Mouse (Mus musculus) ovary, postnatal 14 days (tissue): ENCODE measurements around the gene Narfl.

Experiments used
- DNase-seq: peaks from one replicate; pipeline ENCODE4 v3.0.0; 2022; ENCODE audit warnings: low spot score

The Narfl gene

GRCm38 (mm10) chr17:25829558-25830017 lies 56.0 kb downstream of the Narfl start:
- no peak for DNase-seq

- DNase-seq = no peak
Observed at GRCm38 (mm10) chr17:25830200-25830753, 56.7 kb downstream of the Narfl start.

DNA sequence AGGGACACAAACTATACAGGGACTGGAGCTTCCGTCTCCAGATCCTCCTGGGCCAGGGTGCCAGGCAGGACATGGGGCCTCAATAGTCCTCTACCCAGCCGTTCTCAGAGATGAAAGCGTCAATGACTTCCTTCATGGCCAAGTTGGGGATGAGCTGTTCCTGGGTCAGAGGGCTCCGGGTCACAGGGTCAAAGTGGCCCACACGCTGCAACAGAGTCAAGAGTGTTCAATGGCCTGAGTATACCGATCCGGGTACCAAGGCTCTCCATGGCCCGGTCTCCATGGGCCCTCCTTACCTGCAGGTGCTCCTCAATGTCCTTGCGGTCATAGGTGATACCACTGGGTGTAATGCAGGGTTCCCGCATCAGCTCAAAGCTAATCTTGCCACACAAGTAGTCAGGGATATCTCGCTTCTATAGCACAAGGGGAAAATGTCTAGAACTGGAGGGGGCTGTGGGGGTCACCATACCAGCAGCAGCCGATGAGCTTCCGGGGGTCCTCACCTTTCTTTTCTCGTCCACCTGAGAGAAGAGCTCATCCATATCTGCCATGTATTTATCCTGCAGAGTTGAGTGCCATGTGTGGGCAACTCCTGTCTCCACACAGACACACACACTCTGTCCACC lies 57.3 kb downstream of the Narfl start:
- DNase-seq = no peak

DNA sequence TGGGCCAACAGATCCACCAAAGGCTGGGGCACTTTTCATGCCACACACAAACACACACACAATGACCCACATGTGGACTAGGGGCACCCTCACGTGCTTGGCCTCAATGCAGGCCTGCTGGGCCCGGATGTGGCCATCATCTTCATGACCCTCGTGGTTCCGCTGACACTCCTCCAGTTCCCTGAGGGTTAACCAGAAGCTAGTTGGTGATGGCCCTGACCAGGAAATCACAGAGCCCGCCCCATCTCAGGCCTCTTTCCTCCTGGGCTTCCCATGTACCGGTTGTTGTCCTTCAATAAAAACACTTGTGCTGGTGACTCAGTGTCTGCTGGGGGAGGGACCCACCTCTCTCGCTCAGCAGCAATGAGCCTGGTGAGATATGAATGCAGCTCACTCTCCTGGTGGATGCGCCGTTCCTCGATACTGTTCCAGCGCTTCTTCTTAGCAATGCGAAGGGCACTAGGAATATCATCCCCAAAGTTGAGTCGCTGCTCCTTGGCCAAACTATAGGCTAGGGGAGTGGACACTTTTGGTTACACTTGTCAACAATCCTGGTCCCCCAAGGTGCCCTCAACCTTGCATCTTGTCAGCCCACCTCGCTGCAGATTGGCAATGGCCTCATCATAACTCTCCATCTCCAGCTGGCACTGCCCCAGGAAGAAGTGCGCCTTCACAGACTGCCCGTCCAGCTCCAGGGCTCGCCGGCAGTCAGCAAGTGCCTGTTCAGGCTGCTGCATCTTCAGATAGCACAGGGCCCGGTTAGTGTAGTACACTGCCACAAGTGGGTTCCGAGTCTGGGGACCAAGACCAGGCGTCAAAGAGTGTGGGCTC lies 58.1 kb downstream of the Narfl start:
- DNase-seq = no peak

- DNase-seq = peak; percentile 99
Observed at GRCm38 (mm10) chr17:25832436-25833290, 59.1 kb downstream of the Narfl start.
